Mouse (Mus musculus): ENCODE data around the gene Grip1. TPM values are rescaled to one million over a fixed set of nuclear protein-coding genes. Genes with fewer than 3 reads are reported as not detected.
A peak's percentile ranks its signal among the peaks of the same experiment; 100 is the strongest.

Gene Grip1
- polyA plus RNA-seq, 1 experiment from 2014 or later = 3.2 TPM

DNA sequence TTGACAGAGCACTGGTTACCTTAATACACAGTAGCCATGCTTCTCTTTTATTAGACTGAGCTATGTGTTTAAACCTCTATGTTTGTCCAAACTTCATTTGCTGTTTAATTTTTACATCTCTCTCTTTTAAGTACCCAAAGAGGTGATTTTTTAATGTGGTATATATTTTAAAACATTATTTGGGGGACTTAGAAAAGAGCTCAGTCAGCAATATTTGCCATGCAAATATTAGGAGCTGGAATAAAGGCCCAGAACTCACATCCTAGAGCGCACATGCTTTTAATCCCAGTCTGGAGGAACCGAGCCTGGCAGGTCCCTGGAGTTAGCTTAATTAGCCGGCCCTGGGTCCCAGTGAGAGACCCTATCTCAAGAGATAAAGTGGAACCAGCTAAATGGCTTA, 507.3 kb downstream of the Grip1 start:
- no peak overlapping the region for H3K4me2 ChIP-seq (ENCODE audit: low read length)
- H3K4me3 ChIP-seq (ENCODE audit: low read depth, low read length) = no peak overlapping the region
- no peaks in the 10 kb centered on the region for H3K36me3 ChIP-seq (ENCODE audit: control insufficient read depth, insufficient read depth, low read length)
- DNase-seq (ENCODE audit: low spot score) (no peak), ATAC-seq (replicated peaks; ENCODE audit: low FRiP score, low TSS enrichment, low read depth) (no peak)
- WGBS = 61% methylated on average over 3 of the region's 3 CpGs
- H3K27me3 ChIP-seq (replicated peaks; ENCODE audit: control insufficient read depth, insufficient read depth, low read length) = no peaks in the 10 kb centered on the region
- H3K4me1 ChIP-seq (replicated peaks; ENCODE audit: control insufficient read depth, insufficient read depth, low read length) = no peaks in the 10 kb centered on the region
- H3K27ac ChIP-seq (ENCODE audit: low read depth) = no peak overlapping the region
- no peak overlapping the region for H3K9ac ChIP-seq (ENCODE audit: low read length)
- H3K9me3 ChIP-seq (ENCODE audit: control insufficient read depth, low read length) = no peaks in the 10 kb centered on the region

DNA sequence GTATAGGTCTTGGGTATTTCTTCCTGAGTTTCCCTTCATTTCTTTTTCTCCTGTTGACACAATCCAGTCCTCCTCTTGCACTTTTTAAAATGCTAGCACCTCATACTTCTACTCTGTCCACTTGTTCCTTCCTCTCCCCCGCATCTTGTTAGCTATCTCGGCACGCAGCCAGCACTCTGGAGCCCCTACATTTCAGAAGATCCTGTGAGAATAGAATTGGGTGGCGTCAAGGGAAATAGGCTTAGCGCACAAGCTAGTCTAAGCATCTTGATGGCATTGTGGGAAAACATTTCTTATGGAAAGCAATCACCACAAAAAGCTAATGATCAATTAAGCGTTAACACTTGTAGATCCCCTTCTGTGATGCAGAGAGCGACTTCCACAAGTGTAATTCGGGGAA, 512.7 kb downstream of the Grip1 start:
- 68% methylated on average over 8 of the region's 8 CpGs for WGBS
- H3K4me3 ChIP-seq (ENCODE audit: low read depth, low read length) = no peak overlapping the region
- H3K27ac ChIP-seq (ENCODE audit: low read depth) = no peak overlapping the region
- DNase-seq (ENCODE audit: low spot score) (no peak), ATAC-seq (replicated peaks; ENCODE audit: low FRiP score, low TSS enrichment, low read depth) (no peak)
- H3K9me3 ChIP-seq (ENCODE audit: control insufficient read depth, low read length) = no peaks in the 10 kb centered on the region
- no peaks in the 10 kb centered on the region for H3K36me3 ChIP-seq (ENCODE audit: control insufficient read depth, insufficient read depth, low read length)
- no peaks in the 10 kb centered on the region for H3K4me1 ChIP-seq (replicated peaks; ENCODE audit: control insufficient read depth, insufficient read depth, low read length)
- H3K27me3 ChIP-seq (replicated peaks; ENCODE audit: control insufficient read depth, insufficient read depth, low read length) = no peaks in the 10 kb centered on the region
- H3K9ac ChIP-seq (ENCODE audit: low read length) = no peak overlapping the region
- H3K4me2 ChIP-seq (ENCODE audit: low read length) = no peak overlapping the region

DNA sequence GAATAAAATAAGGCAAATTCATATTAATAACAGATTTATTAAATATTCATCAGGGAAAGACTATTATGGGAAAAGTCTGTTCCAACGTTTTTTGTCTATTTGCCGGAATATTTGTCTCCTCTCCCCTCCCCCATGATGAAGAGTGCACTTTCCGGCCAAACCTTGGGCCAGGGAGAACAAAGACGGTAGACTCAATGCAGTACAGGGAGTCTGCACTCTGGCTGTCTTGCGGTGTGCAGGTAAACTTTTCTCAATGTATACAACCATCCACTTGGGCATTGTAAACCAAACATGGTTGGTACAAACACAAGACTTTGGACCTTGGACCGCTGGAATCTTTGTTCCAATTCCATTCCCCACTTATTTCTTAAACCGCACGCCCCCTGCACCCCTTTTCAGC, 525.8 kb downstream of the Grip1 start:
- no peak overlapping the region for H3K4me3 ChIP-seq (ENCODE audit: low read depth, low read length)
- 53% methylated on average over 8 of the region's 8 CpGs for WGBS

DNA sequence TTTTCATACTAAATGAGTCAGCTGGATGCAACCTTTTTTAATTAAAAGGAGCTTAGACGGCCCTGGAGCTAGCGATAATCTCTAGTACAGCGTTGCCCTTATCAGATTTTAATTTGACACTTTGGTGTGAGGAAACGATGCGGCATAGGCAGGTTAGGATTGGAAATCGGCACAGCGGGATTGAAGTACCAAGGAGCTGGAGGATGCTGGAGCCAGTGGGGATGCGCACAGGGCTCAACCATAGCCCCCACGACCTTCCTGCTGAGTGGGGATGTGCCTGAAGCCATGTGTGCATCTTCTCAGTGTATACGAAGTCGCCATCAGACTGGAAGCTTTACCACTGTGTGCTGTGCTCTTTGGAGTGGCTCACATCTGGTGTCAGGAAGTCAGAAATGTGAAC, 526.4 kb downstream of the Grip1 start:
- no peaks in the 10 kb centered on the region for H3K4me1 ChIP-seq (replicated peaks; ENCODE audit: control insufficient read depth, insufficient read depth, low read length)
- ATAC-seq (replicated peaks; ENCODE audit: low FRiP score, low TSS enrichment, low read depth) = no peak
- H3K9me3 ChIP-seq (ENCODE audit: control insufficient read depth, low read length) = no peaks in the 10 kb centered on the region
- DNase-seq (ENCODE audit: low spot score) = no peak
- no peak overlapping the region for H3K9ac ChIP-seq (ENCODE audit: low read length)
- H3K4me2 ChIP-seq (ENCODE audit: low read length) = no peak overlapping the region
- H3K27me3 ChIP-seq (replicated peaks; ENCODE audit: control insufficient read depth, insufficient read depth, low read length) = no peaks in the 10 kb centered on the region
- no peak overlapping the region for H3K27ac ChIP-seq (ENCODE audit: low read depth)
- no peak overlapping the region for H3K4me3 ChIP-seq (ENCODE audit: low read depth, low read length)
- no peaks in the 10 kb centered on the region for H3K36me3 ChIP-seq (ENCODE audit: control insufficient read depth, insufficient read depth, low read length)
- 65% methylated on average over 11 of the region's 11 CpGs for WGBS

More for the DNA sequence above, 525.8 kb downstream of the Grip1 start:
- Histone ChIP-seq H3K4me1 (replicated peaks; ENCODE audit: control insufficient read depth, insufficient read depth, low read length) (no peaks in the 10 kb centered on the region), H3K9ac (ENCODE audit: low read length) (no peak overlapping the region), H3K27ac (ENCODE audit: low read depth) (no peak overlapping the region), H3K36me3 (ENCODE audit: control insufficient read depth, insufficient read depth, low read length) (no peaks in the 10 kb centered on the region), H3K9me3 (ENCODE audit: control insufficient read depth, low read length) (no peaks in the 10 kb centered on the region), H3K27me3 (replicated peaks; ENCODE audit: control insufficient read depth, insufficient read depth, low read length) (no peaks in the 10 kb centered on the region), H3K4me2 (ENCODE audit: low read length) (no peak overlapping the region)
- DNase-seq (ENCODE audit: low spot score) (no peak), ATAC-seq (replicated peaks; ENCODE audit: low FRiP score, low TSS enrichment, low read depth) (no peak)

DNA sequence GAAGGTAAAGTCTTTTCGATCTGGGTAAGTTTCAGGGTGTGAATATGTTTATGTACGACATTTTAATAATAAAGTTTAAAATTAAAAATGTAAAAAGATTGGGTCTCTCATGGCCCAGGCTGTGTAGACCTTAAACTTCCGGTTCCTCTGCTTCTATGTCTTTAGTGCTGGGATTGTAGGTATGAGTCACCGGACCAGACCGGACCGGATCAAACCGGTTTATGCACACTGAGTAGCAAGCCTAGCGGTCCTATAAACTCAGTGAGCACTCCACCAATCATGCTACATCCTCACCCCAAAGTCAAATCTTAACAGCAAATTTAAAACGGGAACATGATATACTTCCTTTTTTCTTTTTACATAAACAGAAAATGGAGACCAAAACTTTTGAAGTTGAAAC, 530.7 kb downstream of the Grip1 start:
- ATAC-seq (replicated peaks; ENCODE audit: low FRiP score, low TSS enrichment, low read depth) (no peak), DNase-seq (ENCODE audit: low spot score) (no peak)
- Histone ChIP-seq H3K27me3 (replicated peaks; ENCODE audit: control insufficient read depth, insufficient read depth, low read length) (no peaks in the 10 kb centered on the region), H3K9ac (ENCODE audit: low read length) (no peak overlapping the region), H3K4me3 (ENCODE audit: low read depth, low read length) (no peak overlapping the region), H3K9me3 (ENCODE audit: control insufficient read depth, low read length) (no peaks in the 10 kb centered on the region), H3K4me1 (replicated peaks; ENCODE audit: control insufficient read depth, insufficient read depth, low read length) (no peaks in the 10 kb centered on the region), H3K27ac (ENCODE audit: low read depth) (no peak overlapping the region), H3K36me3 (ENCODE audit: control insufficient read depth, insufficient read depth, low read length) (no peaks in the 10 kb centered on the region), H3K4me2 (ENCODE audit: low read length) (no peak overlapping the region)
- WGBS = 85% methylated on average over 9 of the region's 9 CpGs

DNA sequence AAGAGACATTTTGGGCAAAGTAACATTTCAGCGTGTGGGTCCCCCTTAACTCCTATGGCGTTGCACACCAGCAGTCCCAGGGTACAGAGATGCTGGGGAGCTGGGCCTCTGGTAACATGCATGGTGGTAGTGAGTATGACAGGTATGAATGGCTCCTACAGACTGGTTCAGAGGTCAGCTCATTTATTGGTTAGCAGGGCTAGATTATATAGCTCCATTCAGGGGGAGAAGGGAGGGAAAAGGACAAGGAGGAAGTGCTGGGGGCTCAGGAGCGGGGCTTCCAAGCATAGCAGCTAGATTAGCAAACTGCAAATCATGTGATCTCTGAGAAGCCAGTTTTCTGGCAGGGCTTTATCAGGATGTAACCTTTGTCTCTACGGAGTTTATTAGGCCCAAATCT, 544.8 kb downstream of the Grip1 start:
- no peak overlapping the region for H3K9ac ChIP-seq (ENCODE audit: low read length)
- H3K9me3 ChIP-seq (ENCODE audit: control insufficient read depth, low read length) = no peaks in the 10 kb centered on the region
- H3K27me3 ChIP-seq (replicated peaks; ENCODE audit: control insufficient read depth, insufficient read depth, low read length) = no peaks in the 10 kb centered on the region
- DNase-seq (ENCODE audit: low spot score) (no peak), ATAC-seq (replicated peaks; ENCODE audit: low FRiP score, low TSS enrichment, low read depth) (peak; percentile 77; the same call in 1 of the 2 replicates)
- H3K27ac ChIP-seq (ENCODE audit: low read depth) = no peak overlapping the region
- no peak overlapping the region for H3K4me2 ChIP-seq (ENCODE audit: low read length)
- no peaks in the 10 kb centered on the region for H3K36me3 ChIP-seq (ENCODE audit: control insufficient read depth, insufficient read depth, low read length)
- no peak overlapping the region for H3K4me3 ChIP-seq (ENCODE audit: low read depth, low read length)
- WGBS = 61% methylated on average over 4 of the region's 4 CpGs
- no peaks in the 10 kb centered on the region for H3K4me1 ChIP-seq (replicated peaks; ENCODE audit: control insufficient read depth, insufficient read depth, low read length)

DNA sequence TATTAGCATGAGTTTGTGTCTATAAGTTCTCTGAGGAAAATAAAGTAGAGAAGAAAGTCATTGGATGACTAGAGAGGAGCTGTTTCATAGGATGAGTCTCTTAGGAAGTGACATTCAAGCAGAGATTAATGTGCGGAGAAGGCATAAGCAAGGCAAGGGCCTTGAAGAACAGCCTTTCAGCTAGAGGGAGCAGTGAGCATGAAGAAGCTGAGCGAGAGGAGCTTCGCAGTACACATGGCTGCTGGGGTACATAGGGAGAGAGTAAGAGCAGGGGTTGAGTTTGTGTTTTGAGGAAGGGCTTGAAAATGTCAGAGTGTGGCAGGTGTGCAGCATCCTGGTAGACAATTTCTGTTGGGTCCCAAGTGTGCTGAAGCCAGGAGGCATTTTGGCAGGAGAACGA, 548.5 kb downstream of the Grip1 start:
- Histone ChIP-seq H3K4me2 (ENCODE audit: low read length) (no peak overlapping the region), H3K4me1 (replicated peaks; ENCODE audit: control insufficient read depth, insufficient read depth, low read length) (no peaks in the 10 kb centered on the region), H3K9ac (ENCODE audit: low read length) (no peak overlapping the region), H3K27me3 (replicated peaks; ENCODE audit: control insufficient read depth, insufficient read depth, low read length) (no peaks in the 10 kb centered on the region), H3K36me3 (ENCODE audit: control insufficient read depth, insufficient read depth, low read length) (no peaks in the 10 kb centered on the region), H3K27ac (ENCODE audit: low read depth) (no peak overlapping the region), H3K9me3 (ENCODE audit: control insufficient read depth, low read length) (no peaks in the 10 kb centered on the region), H3K4me3 (ENCODE audit: low read depth, low read length) (no peak overlapping the region)
- WGBS = 85% methylated on average over 4 of the region's 4 CpGs
- no peak for DNase-seq (ENCODE audit: low spot score)
- no peak for ATAC-seq (replicated peaks; ENCODE audit: low FRiP score, low TSS enrichment, low read depth)

DNA sequence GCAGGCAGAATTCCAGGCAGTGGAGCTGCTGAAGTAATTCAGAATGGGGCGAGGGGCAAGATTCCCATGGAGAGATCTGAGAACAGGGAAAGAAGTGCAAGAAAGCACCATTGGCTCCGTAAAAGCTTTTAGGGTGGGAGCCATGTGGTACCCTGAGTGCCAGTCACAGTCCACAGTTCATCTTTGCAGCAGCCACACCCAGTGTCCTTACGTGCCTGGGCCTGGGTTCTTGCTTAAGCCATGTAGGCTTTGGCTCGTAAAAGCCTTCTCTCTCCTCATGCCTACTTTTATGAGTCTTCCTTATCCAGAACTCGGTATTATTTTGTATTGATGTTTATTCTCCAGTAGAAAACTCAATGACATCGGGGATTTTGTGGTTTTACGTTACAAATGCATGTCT, 550.5 kb downstream of the Grip1 start:
- ATAC-seq (replicated peaks; ENCODE audit: low FRiP score, low TSS enrichment, low read depth) = no peak
- Histone ChIP-seq H3K27me3 (replicated peaks; ENCODE audit: control insufficient read depth, insufficient read depth, low read length) (no peaks in the 10 kb centered on the region), H3K4me2 (ENCODE audit: low read length) (no peak overlapping the region), H3K27ac (ENCODE audit: low read depth) (no peak overlapping the region), H3K9ac (ENCODE audit: low read length) (no peak overlapping the region), H3K36me3 (ENCODE audit: control insufficient read depth, insufficient read depth, low read length) (no peaks in the 10 kb centered on the region), H3K9me3 (ENCODE audit: control insufficient read depth, low read length) (no peaks in the 10 kb centered on the region), H3K4me1 (replicated peaks; ENCODE audit: control insufficient read depth, insufficient read depth, low read length) (no peaks in the 10 kb centered on the region), H3K4me3 (ENCODE audit: low read depth, low read length) (no peak overlapping the region)
- DNase-seq (ENCODE audit: low spot score) = no peak
- 85% methylated on average over 7 of the region's 7 CpGs for WGBS

DNA sequence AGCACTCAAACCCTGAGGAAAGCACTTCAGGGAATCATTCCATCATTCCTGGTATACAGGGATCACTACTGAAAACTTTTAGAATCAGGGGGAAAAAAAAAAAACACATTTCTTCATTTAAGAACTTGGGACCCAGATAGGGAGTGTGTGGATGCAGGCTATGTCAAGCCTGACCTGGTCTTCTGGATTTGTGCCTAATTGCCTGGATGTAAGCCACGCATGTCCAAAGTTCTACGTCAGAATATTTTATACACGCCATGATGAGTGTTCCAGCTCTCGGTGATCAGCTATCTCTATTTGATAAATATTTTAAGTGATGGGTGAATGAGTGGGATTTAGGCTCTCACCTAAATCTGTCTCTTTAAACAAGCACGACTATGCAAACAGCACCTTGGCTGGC, 552.0 kb downstream of the Grip1 start:
- Histone ChIP-seq H3K27ac (ENCODE audit: low read depth) (no peak overlapping the region), H3K4me3 (ENCODE audit: low read depth, low read length) (no peak overlapping the region), H3K36me3 (ENCODE audit: control insufficient read depth, insufficient read depth, low read length) (no peaks in the 10 kb centered on the region), H3K4me2 (ENCODE audit: low read length) (no peak overlapping the region), H3K9me3 (ENCODE audit: control insufficient read depth, low read length) (no peaks in the 10 kb centered on the region), H3K9ac (ENCODE audit: low read length) (no peak overlapping the region), H3K27me3 (replicated peaks; ENCODE audit: control insufficient read depth, insufficient read depth, low read length) (no peaks in the 10 kb centered on the region), H3K4me1 (replicated peaks; ENCODE audit: control insufficient read depth, insufficient read depth, low read length) (no peaks in the 10 kb centered on the region)
- ATAC-seq (replicated peaks; ENCODE audit: low FRiP score, low TSS enrichment, low read depth) (no peak), DNase-seq (ENCODE audit: low spot score) (no peak)
- WGBS = 67% methylated on average over 5 of the region's 5 CpGs

Data from intestine, embryonic 14.5 days (tissue).